Mouse (Mus musculus) hindbrain, embryonic 14.5 days (tissue): ENCODE measurements around the gene Glcci1. TPM values are rescaled to one million over a fixed set of nuclear protein-coding genes. Genes with fewer than 3 reads are reported as not detected.

Experiments
- ATAC-seq: fragments of 200-750 bp; cut with Nextera tagmentation; 2 replicates; pipeline ENCODE4 v1.8.0; 2017; ENCODE audit warnings: moderate number of reproducible peaks, mild to moderate bottlenecking, moderate TSS enrichment, moderate library complexity; ENCODE audit not compliant: low FRiP score
- DNase-seq: peaks from one replicate; pipeline ENCODE4 v3.0.0-alpha.2; 2015; ENCODE audit warnings: low spot score
- H3K27ac ChIP-seq: fragments of 300-500 bp; sonication (generic); 2 replicates; pipeline ENCODE4 v1.5.1; 2014; ENCODE audit warnings: mild to moderate bottlenecking, moderate library complexity
- H3K27me3 ChIP-seq: fragments of 300-500 bp; sonication (generic); 2 replicates; pipeline ENCODE4 v1.6.1; 2014; ENCODE audit warnings: mild to moderate bottlenecking, low read length, mixed read lengths; ENCODE audit not compliant: control insufficient read depth, insufficient read depth
- H3K36me3 ChIP-seq: fragments of 300-500 bp; sonication (generic); replicated peaks from 2 replicates; pipeline ENCODE4 v1.6.1; 2014; ENCODE audit not compliant: control insufficient read depth, insufficient read depth
- H3K4me1 ChIP-seq: fragments of 300-500 bp; sonication (generic); replicated peaks from 2 replicates; pipeline ENCODE4 v1.6.1; 2014; ENCODE audit warnings: antibody characterized with exemption, low read length, mixed read lengths; ENCODE audit not compliant: control insufficient read depth, insufficient read depth
- H3K4me2 ChIP-seq: fragments of 300-500 bp; sonication (generic); replicated peaks from 2 replicates; pipeline ENCODE4 v1.6.1; 2014; ENCODE audit warnings: mild to moderate bottlenecking, moderate library complexity
- H3K4me3 ChIP-seq: fragments of 300-500 bp; sonication (generic); replicated peaks from 2 replicates; pipeline ENCODE4 v1.5.1; 2014; ENCODE audit warnings: mild to moderate bottlenecking, low read length
- H3K9ac ChIP-seq: fragments of 300-500 bp; sonication (generic); 2 replicates; pipeline ENCODE4 v1.6.1; 2014
- H3K9me3 ChIP-seq: fragments of 300-500 bp; sonication (generic); 2 replicates; pipeline ENCODE4 v1.6.1; 2016; ENCODE audit warnings: low read length; ENCODE audit not compliant: control insufficient read depth
- WGBS: fragments of 180-500 bp; shearing (Covaris S2); extraction: QIAGEN DNeasy Blood & Tissue Kit; methylation state at CpG from one replicate; pipeline ENCODE4 v1.1.7; 2014; 5-methylcytosine and 5-hydroxymethylcytosine counted together
- polyA plus RNA-seq: library from polyadenylated mRNA; unstranded; fragments of >200 nt; fragmentation: Nextera tagmentation; extraction: Ambion mirVana; gene quantifications from 2 replicates; pipeline ENCODE4 v1.2.1, GENCODE M21; 2014

The Glcci1 gene
- polyA plus RNA-seq, 1 experiment from 2014 or later, result 10.0 TPM

DNA sequence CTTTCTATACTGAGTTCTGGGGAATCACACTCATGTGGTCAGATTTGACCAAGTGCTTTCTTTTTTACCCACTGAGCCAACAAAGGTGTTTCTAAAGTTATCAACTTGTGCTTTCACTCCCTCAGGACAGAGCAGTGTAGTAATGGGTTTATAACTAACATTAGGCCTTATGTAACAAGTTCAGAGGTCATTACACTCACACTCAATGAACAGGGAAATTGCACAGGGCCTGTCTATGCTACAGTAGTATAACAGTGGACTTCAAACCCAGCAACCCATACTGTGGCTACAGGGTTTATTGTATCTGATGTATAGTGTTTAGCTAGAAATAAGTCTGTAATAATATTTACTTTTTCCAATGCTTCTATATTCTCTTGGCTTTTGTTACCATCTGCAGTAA is 2.8 kb upstream of the Glcci1 start:
- Histone ChIP-seq H3K4me2 (no peak overlapping the region), H3K9me3 (no peaks in the 10 kb centered on the region), H3K36me3 (no peaks in the 10 kb centered on the region), H3K27ac (no peak overlapping the region), H3K27me3 (no peaks in the 10 kb centered on the region), H3K4me1 (peaks cover 9% of the 10 kb centered on the region), H3K4me3 (no peak overlapping the region), H3K9ac (no peak overlapping the region)
- DNase-seq (no peak), ATAC-seq (no peak)

DNA sequence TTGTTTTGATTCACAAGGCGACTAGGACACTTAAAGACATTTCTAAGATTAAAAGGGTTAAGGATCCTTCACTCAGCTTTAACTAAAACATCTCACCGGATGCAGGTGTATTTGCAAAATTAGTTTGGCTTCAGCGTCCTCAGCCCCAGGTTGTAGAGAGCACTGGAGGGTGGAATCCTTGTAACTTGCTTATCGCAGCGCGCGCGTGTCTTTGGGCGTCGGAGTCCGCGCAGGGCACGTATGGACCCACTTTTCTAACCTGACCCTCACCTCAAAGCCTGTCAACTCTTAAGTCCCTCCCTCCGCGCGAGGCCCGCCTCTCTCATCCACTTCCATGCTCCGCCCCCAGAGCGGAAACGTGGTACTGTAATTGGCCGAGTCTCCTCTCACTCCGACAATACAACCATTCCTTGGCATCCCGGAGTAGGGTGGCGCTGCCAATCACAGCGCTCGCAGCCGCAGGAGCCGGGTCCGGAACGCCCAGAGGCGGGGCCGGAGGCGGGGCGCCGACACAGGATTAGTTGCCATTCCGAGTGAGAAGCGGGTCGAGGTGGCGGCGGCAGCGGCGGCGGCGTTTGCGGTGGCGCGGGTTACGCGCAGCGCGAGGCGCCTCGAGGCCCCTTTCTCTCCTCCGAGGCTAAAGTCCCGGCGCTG is 390 bp upstream of the Glcci1 start:
- WGBS, result under 1% methylated on average over 49 of the region's 56 CpGs
- no peaks in the 10 kb centered on the region for H3K27me3 ChIP-seq
- H3K36me3 ChIP-seq, result no peaks in the 10 kb centered on the region
- H3K4me3 ChIP-seq, result peak overlapping the region; percentile 94
- peak overlapping the region; percentile 96 for H3K9ac ChIP-seq
- H3K4me2 ChIP-seq, result peak overlapping the region; percentile 87
- peaks cover 25% of the 10 kb centered on the region for H3K4me1 ChIP-seq
- ATAC-seq, result peak; percentile 98
- peak; percentile 98 for DNase-seq
- H3K9me3 ChIP-seq, result no peaks in the 10 kb centered on the region
- H3K27ac ChIP-seq, result peak overlapping the region; percentile 99

DNA sequence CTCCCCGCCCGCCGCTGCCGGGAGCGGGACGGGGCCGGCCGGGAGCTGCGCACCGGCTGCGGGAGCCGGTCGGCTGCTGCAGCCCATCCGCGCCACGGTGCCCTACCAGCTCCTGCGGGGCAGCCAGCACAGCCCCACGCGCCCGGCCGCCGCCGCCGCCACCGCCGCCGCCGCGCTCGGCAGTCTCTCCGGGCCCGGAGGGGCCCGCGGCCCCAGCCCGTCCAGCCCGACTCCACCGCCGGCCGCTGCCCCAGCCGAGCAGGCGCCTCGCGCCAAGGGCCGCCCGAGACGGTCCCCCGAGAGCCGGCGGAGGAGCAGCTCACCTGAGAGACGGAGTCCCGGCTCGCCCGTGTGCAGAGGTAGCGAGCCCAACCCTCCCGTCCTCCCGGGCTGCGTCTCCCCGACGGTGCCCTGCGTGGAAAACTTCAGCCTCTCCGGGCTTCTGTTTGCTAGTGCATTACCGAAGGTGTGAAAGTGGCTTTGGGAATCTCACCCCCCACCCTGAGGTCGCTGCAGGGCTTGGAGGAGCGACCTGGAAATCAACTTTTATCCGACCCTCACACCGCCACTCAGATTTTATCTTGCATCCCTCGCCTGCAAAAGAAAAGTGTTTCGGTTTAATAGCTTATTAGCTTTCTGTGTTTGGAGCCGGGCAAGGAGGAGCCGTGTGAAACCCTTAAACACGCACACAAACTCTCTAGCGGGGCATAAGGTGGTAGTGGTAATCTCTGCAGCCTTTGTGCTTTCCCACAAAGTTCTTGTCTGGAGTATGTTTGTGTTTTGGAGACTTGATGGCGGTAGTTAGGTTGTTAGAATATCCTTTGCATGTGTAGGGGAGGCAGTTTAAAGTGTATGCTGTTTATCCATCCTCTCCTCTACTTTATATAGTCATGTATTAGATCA is 812 bp downstream of the Glcci1 start:
- H3K9me3 ChIP-seq, result no peaks in the 10 kb centered on the region
- no peaks in the 10 kb centered on the region for H3K27me3 ChIP-seq
- peaks cover 25% of the 10 kb centered on the region for H3K4me1 ChIP-seq
- H3K36me3 ChIP-seq, result no peaks in the 10 kb centered on the region
- peak overlapping the region; percentile 94 for H3K4me3 ChIP-seq
- H3K9ac ChIP-seq, result peak overlapping the region; percentile 96
- peak overlapping the region; percentile 87 for H3K4me2 ChIP-seq
- peak; percentile 34 for DNase-seq
- under 1% methylated on average over 37 of the region's 73 CpGs for WGBS
- H3K27ac ChIP-seq, result peak overlapping the region; percentile 99
- no peak for ATAC-seq

DNA sequence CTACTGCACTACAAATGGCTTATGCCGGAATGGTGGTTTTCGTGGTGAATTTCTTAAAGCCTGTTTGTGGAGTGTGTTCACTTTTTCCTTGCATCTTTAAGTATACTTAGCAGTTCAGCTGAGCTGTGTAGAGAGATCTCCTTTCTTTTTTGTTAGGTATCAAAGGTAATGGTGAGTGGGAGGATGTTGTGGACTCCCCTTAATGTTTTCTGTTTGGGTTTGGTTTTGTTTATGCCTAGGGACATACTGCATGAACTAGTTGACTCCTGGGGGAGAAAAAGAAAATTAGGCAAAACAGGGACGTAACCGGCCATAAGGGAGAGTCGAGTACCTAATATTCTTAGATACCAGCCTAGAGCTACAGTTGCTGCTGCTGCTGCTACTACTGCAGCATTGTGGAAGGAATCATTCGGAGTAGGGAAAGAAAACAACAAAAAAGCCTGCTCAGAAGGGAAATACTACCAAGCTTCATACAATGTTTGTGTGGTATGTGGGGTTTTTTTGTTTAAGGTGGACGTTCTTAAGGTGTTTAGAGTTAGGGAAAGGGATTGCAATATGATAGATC is 1.5 kb downstream of the Glcci1 start:
- ATAC-seq, result no peak
- DNase-seq, result no peak

DNA sequence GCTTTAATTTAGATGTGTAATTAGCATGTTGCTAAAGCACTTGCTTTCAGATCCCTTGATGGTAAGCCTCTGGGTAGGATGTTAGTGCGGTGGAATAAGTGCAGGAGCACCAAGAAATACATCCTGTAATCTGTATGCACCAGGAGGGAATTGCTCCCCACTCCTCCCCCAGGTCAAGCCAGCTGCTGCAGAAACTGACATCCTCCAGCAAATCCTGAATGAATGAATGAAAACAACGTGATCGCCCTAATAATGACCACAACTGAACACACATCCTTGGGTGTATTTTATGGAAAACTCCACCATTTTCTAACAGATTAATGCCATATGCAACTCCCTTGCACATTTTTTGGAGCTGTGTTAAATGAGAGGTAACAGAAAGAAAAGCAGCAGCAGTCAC is 2.0 kb downstream of the Glcci1 start:
- no peaks in the 10 kb centered on the region for H3K27me3 ChIP-seq
- ATAC-seq (no peak), DNase-seq (no peak)
- peak overlapping the region; percentile 96 for H3K9ac ChIP-seq
- 9% methylated on average over 3 of the region's 3 CpGs for WGBS
- peaks cover 25% of the 10 kb centered on the region for H3K4me1 ChIP-seq
- H3K9me3 ChIP-seq, result no peaks in the 10 kb centered on the region
- H3K27ac ChIP-seq, result no peak overlapping the region
- H3K4me2 ChIP-seq, result peak overlapping the region; percentile 87
- H3K36me3 ChIP-seq, result no peaks in the 10 kb centered on the region
- peak overlapping the region; percentile 94 for H3K4me3 ChIP-seq

More for the DNA sequence above, 1.5 kb downstream of the Glcci1 start:
- H3K9ac ChIP-seq, result peak overlapping the region; percentile 96
- no peaks in the 10 kb centered on the region for H3K9me3 ChIP-seq
- H3K4me1 ChIP-seq, result peaks cover 25% of the 10 kb centered on the region
- H3K27me3 ChIP-seq, result no peaks in the 10 kb centered on the region
- H3K4me2 ChIP-seq, result peak overlapping the region; percentile 87
- WGBS, result 2% methylated on average over 7 of the region's 7 CpGs
- peak overlapping the region; percentile 94 for H3K4me3 ChIP-seq
- no peaks in the 10 kb centered on the region for H3K36me3 ChIP-seq
- peak overlapping the region; percentile 99; the same call in 1 of the 2 replicates for H3K27ac ChIP-seq

DNA sequence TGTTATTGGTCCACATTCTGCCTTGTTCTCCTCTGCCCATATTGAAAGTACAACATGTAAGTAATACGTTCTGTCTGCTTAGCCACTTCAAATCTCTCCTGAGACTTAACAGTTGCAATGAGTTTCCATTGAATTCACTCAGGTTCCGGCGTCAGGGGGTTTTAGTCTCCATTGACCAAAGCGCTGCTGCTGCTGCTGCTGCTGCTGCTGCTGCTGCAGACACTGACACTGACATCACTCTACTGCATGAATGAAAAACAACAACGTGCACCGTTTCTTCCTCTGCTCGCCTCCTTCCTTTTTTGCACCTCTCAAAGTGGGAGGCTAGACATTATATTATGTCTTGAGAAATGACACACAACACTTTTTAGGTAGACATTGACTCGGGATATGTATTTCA is 3.0 kb downstream of the Glcci1 start:
- no peaks in the 10 kb centered on the region for H3K9me3 ChIP-seq
- WGBS, result 14% methylated on average over 8 of the region's 8 CpGs
- peaks cover 25% of the 10 kb centered on the region for H3K4me1 ChIP-seq
- no peaks in the 10 kb centered on the region for H3K36me3 ChIP-seq
- H3K27ac ChIP-seq, result peak overlapping the region; percentile 47
- peak overlapping the region; percentile 96 for H3K9ac ChIP-seq
- H3K4me2 ChIP-seq, result peak overlapping the region; percentile 87
- H3K27me3 ChIP-seq, result no peaks in the 10 kb centered on the region
- DNase-seq (no peak), ATAC-seq (no peak)
- H3K4me3 ChIP-seq, result peak overlapping the region; percentile 94

DNA sequence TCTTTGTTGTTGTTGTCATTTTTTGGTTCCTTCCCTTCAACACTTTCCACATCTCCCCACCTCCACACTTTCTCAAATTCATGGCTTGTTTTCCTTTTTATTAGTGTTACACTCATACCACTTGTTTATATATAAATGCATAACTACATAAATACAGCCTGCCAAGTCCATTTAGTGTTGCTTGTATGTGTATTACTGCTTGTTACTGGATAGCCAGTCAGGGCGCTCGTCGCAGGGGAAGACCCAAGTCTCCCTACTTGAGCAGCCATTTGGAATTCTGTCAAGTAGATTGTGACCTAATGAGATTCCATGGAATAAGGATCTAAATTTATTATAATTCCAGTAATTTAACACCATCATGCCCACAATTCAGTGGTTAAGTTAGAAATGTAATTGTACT is 10.3 kb downstream of the Glcci1 start:
- Histone ChIP-seq H3K9ac (no peak overlapping the region), H3K36me3 (no peaks in the 10 kb centered on the region), H3K4me3 (no peak overlapping the region), H3K4me2 (no peak overlapping the region), H3K4me1 (no peaks in the 10 kb centered on the region), H3K9me3 (no peaks in the 10 kb centered on the region), H3K27ac (no peak overlapping the region), H3K27me3 (no peaks in the 10 kb centered on the region)
- ATAC-seq (no peak), DNase-seq (no peak)
- 84% methylated on average over 3 of the region's 3 CpGs for WGBS

DNA sequence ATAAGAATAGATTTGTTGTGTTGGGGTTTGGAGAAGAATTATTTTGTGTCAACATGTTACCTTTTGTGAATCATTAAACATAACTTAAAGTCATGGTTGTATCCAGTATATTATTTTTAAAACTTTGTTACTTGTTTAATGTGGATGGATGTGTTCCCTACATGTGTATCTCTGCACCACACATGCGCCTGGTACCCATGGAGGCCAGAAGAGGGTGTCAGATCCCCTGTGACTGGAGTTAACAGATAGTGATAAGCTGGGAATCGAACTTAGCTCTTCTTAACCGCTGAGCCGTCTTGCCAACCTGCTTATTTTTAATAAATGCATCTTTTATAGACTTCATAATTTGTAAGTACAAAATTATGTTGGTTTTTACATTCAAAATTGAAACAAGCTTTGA is 11.8 kb downstream of the Glcci1 start:
- Histone ChIP-seq H3K27ac (no peak overlapping the region), H3K9ac (no peak overlapping the region), H3K36me3 (no peaks in the 10 kb centered on the region), H3K4me2 (no peak overlapping the region), H3K4me1 (no peaks in the 10 kb centered on the region), H3K4me3 (no peak overlapping the region), H3K27me3 (no peaks in the 10 kb centered on the region), H3K9me3 (no peaks in the 10 kb centered on the region)
- WGBS, result 99% methylated on average over 4 of the region's 4 CpGs
- ATAC-seq, result no peak
- DNase-seq, result no peak

DNA sequence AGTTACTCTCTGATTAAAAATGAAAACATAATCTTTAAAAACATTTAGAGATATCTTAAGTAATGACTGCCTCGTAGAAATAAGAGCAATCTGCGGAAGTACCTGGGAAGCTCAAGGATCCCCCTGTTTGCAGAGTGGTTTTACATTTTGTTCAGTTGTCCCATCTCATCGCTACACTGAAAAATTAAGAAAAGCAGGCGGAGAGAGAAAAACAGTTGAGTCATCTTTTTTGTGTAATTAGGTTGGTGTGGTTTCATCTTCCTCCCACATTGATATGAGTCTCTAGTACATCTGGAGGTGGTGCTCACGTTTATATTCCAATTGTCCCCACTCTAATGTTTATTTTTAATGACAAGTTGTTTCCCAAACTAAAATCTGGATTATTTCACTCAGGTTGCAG is 15.3 kb downstream of the Glcci1 start:
- H3K4me3 ChIP-seq, result no peak overlapping the region
- DNase-seq (no peak), ATAC-seq (no peak)
- no peak overlapping the region for H3K4me2 ChIP-seq
- WGBS, result 94% methylated on average over 5 of the region's 5 CpGs
- H3K9me3 ChIP-seq, result no peaks in the 10 kb centered on the region
- no peaks in the 10 kb centered on the region for H3K4me1 ChIP-seq
- no peaks in the 10 kb centered on the region for H3K27me3 ChIP-seq
- no peak overlapping the region for H3K9ac ChIP-seq
- H3K36me3 ChIP-seq, result no peaks in the 10 kb centered on the region
- H3K27ac ChIP-seq, result no peak overlapping the region
